Mouse (Mus musculus) spleen, adult 12 weeks (tissue): ENCODE data around the gene Nrg4.
A peak's percentile ranks its signal among the peaks of the same experiment; 100 is the strongest.

ENCODE experiments used
- DNase-seq: peaks from one replicate; pipeline ENCODE4 v3.0.0; 2022; ENCODE audit warnings: low spot score

Gene Nrg4

GRCm38 (mm10) chr9:55326515-55327233, at the start of gene Nrg4, which contains the start of gene Tmem266:
Gene Nrg4 (minus strand): TSS chr9:55326844.
Gene Tmem266 (plus strand): TSS chr9:55326913.
- peak; percentile 8 for DNase-seq

- no peak for DNase-seq
These were observed 45.3 kb upstream of the Nrg4 start for GRCm38 (mm10) chr9:55371908-55372307.

GRCm38 (mm10) chr9:55368011-55368410, 41.4 kb upstream of the Nrg4 start:
- DNase-seq, result no peak

GRCm38 (mm10) chr9:55363707-55364106, 37.1 kb upstream of the Nrg4 start:
- no peak for DNase-seq

GRCm38 (mm10) chr9:55361969-55362368, 35.3 kb upstream of the Nrg4 start:
- DNase-seq, result no peak

- DNase-seq, result no peak
These were observed 34.2 kb upstream of the Nrg4 start for GRCm38 (mm10) chr9:55360861-55361260.

- no peak for DNase-seq
These were observed 33.7 kb upstream of the Nrg4 start for GRCm38 (mm10) chr9:55360372-55360771.

- no peak for DNase-seq
These were observed 30.5 kb upstream of the Nrg4 start for GRCm38 (mm10) chr9:55357164-55357563.

- DNase-seq, result no peak
These were observed 28.7 kb upstream of the Nrg4 start for GRCm38 (mm10) chr9:55355270-55355834.

- DNase-seq, result no peak
These were observed 28.0 kb upstream of the Nrg4 start for GRCm38 (mm10) chr9:55354686-55355085.

GRCm38 (mm10) chr9:55348664-55349063, 22.0 kb upstream of the Nrg4 start:
- DNase-seq, result no peak

GRCm38 (mm10) chr9:55345332-55345731, 18.7 kb upstream of the Nrg4 start:
- DNase-seq, result no peak

- no peak for DNase-seq
These were observed 17.5 kb upstream of the Nrg4 start for GRCm38 (mm10) chr9:55344165-55344564.

- DNase-seq, result no peak
These were observed 6.3 kb upstream of the Nrg4 start for GRCm38 (mm10) chr9:55332949-55333348.

GRCm38 (mm10) chr9:55332476-55332875, 5.8 kb upstream of the Nrg4 start:
- DNase-seq, result no peak

GRCm38 (mm10) chr9:55329401-55329800, 2.8 kb upstream of the Nrg4 start:
- no peak for DNase-seq

GRCm38 (mm10) chr9:55328151-55328918, 1.7 kb upstream of the Nrg4 start:
- DNase-seq, result no peak

GRCm38 (mm10) chr9:55327234-55327615, 581 bp upstream of the Nrg4 start:
- DNase-seq, result peak; percentile 14

GRCm38 (mm10) chr9:55325564-55326514, 805 bp downstream of the Nrg4 start:
- no peak for DNase-seq

GRCm38 (mm10) chr9:55325061-55325460, 1.6 kb downstream of the Nrg4 start:
- DNase-seq, result no peak

- DNase-seq, result no peak
These were observed 2.1 kb downstream of the Nrg4 start for GRCm38 (mm10) chr9:55324516-55324915.

GRCm38 (mm10) chr9:55324085-55324484, 2.6 kb downstream of the Nrg4 start:
- DNase-seq, result no peak
